Mouse (Mus musculus) hindlimb bud, embryonic 11.5 days (tissue): Measurements from ENCODE around the gene Stat3.

Experiments used
- DNase-seq: peaks from one replicate; pipeline ENCODE4 v3.0.0-alpha.2; 2012; ENCODE audit warnings: low read depth, low spot score; ENCODE audit errors: extremely low spot score

The Stat3 gene

DNA sequence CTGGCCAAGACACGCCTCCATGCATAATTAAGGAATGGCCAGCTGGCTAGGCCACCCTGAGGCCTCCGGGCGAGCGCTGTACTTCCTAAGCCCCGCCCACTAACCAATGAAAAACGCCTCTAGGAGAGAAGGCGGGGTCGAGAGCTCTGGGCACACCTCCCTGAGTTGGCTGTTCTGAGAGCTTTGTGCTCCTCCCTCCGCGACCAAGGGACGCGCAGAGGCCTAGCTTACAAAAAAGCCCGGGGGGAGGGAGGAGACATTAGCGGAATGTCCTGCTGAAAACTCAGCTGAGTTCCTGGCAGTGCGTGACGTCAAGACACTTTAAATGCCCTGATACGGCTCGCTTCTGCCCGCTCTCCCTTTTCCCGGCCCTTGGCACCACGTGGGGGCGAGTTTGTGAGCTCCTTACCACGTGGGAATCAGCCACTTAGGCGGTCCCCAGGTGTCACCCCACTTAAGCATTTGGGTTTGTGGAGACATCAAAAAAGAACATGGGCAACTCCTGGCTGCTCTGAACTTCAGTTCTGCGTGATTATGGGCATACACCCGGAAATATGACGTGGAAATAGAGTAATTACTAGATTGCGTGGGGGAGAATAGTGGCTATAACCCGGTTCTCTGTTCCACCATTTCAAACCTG is at the start of gene Stat3:
TSS of gene Stat3 (minus strand) at position 29 of the 640 bp plus-strand sequence.
- peak; percentile 100 for DNase-seq

DNA sequence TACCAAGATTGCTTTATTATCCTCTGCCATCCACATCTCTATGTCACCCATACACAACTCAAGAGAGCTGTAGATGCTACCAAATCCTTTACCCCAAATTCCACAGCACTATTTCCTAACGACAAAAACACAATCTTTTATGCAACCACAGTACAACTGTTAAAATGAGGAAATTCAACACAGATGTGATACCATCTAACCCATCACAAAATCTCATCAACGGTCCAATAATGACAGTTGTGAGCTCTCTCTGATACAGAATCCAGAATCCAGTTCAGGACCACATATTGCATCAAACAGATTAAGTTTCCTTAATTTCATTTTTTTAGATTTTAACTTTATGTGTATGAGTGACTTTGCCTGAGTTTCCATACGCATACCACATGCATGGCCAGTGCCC is 49.3 kb upstream of the Stat3 start:
- DNase-seq: no peak

DNA sequence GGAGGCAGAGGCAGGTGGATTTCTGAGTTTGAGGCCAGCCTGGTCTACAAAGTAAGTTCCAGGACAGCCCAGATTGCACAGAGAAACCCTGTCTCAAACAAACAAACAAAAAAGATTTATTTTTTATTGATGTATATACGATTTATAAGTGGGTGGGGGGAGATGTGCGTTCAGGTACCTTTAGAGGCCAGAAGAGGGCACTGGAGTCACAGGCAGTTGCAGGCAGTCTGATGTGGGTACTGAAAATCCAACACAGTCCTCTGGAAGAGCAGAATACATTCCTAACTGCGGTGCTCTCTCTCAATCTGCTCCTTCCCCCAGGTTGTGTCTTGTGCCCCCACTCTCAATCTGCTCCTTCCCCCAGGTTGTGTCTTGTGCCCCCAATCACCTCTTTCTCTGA is 46.3 kb upstream of the Stat3 start:
- no peak for DNase-seq

DNA sequence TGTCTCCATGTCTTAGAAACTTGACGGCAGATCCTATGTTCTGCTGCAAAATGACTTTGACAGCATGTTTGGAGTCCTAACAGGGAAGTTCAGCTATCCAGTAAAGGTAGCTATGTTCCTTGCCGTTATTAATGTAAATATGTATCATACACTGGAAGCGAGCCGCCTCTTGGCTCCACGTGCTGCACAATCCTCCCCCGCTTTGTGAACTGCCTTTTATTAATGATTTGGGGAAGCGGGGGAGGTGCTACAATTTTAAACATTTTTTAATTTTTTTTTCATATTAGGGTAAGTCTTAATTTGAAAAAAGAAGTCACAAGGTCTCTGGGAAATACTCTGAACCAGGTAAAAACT is 44.4 kb upstream of the Stat3 start:
- DNase-seq: no peak

DNA sequence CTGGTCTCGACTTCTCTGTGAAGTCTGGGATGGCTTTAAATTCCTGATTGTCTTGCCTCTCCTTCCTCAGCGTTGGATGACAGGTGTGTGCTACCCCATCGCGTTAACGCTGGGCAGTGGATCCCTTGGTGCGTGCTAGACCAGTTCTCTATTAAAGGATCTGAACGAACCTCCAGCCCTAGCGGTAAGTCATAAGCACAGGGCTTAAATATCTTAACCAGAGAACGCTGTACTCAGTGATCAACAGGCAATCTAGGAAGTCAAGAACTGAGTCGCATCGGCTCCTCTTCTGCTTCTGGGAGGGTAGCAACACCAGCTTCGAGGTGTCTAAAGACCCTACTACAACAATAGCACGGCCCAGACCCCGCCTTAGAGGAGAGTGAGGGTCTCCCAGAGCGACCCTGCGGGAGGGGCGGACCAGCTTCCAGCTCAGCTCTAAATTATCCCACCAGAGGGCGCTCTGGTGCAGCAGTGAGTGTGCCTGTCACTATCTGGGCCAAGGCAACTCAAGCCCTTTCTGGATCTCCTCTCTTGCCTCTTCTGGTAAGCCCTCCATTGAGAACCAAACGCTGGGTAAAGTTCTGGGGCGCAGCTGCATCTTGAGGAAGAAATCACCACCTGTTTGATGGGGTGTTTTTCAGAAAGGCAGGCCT is 43.9 kb upstream of the Stat3 start:
- DNase-seq: peak; percentile 82

DNA sequence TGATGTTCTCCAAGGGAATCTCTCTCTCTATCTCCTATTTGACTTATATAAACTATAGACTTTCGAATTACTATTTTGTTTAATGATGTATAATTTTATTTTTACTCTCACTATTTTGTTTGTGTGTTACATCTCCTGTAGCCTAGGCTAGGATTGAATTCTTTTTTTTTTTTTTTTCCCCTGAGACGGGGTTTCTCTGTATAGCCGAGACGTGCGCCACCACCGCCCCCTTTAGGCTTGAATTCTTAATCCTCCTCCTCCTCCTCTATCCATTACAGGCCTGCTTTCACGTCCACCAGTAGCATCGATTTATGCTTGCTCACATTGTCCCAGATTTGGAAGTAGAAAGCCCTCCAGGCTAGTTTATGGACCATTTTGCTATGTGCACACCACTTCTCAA is 42.7 kb upstream of the Stat3 start:
- no peak for DNase-seq

DNA sequence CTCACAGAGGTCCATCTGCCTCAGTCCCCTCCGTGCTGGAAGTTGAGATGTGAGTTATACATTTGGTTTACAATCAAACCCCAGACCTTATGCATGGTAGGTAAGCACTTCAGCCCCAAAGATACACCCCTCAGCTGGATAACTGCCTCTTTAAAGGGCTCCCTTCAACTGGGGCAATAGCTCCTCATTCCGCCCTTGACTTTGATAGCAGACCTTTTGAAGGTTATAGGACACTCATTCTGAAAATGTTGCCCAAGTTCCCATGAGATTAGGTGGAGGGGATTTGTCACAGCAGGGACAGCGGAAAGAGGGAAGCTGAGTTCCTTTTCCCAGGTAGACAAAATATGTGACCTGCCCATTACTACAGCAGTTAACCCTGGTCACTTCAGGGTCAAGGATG is 41.9 kb upstream of the Stat3 start:
- no peak for DNase-seq

DNA sequence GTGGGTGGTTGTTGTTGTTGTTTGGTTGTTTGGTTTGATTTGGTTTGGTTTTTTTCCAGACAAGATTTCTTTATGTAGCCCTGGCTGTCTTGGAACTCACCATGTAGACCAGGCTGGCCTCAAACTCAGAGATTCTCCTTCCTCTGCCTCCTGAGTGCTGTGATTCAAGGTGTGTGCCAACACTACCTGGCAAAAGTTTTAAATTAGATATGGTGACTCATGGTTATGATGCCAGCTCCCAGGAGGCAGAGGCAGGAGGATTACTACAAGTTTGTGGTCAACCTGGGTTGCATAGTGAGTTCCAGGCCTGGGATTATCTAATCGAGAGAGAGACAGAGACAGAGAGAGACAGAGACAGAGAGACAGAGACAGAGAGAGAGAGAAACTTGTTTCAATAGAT is 41.1 kb upstream of the Stat3 start:
- no peak for DNase-seq

DNA sequence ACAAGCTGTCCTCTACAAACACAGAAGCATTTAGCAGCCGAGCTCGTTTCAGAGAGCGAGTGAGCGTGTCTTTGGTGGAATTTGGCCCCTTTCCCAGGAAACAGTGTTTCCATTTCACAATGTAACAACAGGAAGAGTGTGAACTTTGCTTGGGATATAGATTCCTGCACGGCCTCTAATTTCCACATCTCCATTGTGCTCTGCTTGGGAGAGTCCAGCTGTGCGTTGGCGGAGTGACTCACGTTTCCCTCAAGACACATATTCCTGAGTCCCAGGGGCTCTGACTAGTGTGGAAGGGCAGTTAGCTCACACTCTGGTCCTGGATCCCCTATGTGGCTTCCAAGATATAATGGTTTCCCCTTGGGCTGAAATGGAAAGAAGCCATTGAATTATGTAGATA is 40.5 kb upstream of the Stat3 start:
- DNase-seq: no peak

DNA sequence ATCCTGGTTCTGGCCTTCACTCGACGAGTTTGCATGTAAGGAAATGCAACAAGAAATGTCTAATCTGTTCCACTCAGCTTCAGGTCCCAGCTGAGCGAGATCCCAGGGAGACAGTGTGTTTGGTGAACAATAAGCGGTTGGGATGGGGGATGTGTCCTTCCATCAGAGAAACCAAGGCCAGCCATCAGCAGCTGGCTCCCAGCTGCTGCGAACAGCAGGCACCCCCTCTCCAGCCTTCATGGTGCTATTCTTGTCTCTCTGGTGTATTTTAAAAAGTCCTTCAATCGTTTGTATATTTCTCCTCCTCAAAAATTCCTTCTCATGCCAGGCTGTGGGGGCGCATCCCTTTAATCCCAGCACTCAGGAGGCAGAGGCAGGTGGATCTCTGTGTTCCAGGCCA is 35.9 kb upstream of the Stat3 start:
- no peak for DNase-seq

DNA sequence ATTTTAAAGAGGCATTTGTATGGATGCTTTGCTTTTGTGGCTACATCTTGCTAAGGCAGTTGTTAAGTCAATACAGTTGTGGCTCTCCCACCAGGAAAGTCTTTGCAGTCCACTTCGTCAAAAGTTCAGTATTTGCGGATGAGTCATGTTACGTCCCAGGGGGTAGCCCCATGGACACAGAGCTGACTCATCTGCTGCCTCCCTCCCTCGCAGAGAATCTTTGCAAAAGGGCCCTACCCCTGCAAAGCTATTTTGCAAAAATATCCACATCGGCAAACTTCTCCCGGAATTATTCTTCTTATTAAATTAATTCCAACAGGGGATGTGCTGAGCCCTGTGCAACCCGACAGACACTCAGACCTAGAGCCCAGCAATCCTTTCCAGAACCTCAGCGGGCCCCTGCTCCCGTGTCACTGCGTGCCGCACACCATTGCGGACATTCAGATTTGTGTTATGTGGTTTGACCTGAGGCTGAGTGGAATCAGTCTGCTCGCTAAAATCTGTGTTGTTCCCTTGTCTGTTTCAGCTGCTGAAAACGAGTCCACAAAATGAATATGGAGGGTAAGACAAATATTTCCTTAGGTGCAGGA is 35.1 kb upstream of the Stat3 start:
- no peak for DNase-seq

DNA sequence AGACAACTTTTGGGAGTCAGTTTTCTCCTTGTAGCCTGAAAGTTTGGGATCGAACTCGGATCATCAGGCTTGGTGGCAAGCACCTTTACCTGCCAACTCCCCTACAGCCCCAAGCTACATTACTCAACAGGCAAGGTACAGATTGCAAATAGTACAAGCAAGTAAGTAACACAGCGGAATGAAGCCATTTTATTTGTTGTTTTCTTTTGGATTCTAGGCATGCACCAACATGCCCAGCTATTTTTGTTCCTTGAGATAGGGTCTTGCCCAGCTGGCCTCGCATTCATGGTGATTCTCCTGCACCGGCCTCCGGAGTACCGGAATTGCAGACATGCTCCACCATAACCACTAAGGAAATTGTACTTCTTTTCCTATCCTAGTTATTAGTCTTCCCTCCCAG is 33.9 kb upstream of the Stat3 start:
- DNase-seq: no peak

DNA sequence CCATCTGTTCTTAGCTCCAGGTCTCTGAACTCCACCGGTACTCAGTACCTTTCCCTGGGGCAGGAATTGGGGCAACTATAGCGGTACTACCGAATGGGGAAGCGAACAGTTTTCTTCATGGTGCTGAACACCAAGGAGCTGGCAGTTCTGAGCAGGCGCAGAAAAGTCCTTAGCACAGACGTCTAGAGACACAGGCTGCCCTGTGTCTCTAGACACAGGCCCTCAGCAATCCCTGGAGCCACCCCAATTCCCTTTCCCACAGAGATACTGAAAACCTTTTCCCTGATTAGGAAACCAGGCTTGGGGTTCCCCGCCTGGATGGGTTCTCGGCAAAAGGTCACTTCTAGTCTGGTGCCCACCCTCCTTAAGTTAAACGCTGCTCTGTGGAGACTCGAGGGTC is 32.1 kb upstream of the Stat3 start:
- no peak for DNase-seq

DNA sequence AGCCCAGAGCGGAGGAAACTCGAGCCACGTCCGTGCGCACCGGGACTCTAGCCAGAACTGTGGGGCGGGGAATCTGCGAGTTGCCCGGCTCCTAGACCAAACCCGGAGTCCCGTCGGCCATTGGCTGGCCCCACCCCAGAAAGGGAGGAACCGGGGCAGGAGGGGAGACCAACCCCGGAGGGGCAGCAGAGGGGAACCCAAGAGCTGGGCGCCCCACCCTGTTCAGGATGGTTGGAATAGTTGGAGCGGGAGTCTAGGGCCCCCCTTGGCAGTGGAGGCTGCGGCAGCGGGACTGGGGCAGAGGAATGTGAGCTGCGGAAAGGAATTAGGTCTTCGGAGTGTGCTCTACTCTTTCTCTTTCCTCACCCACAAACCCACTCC is 31.2 kb upstream of the Stat3 start, which contains the start of gene Cavin1:
TSS of gene Cavin1 (minus strand) at position 331 of the 381 bp plus-strand sequence.
- DNase-seq: no peak

DNA sequence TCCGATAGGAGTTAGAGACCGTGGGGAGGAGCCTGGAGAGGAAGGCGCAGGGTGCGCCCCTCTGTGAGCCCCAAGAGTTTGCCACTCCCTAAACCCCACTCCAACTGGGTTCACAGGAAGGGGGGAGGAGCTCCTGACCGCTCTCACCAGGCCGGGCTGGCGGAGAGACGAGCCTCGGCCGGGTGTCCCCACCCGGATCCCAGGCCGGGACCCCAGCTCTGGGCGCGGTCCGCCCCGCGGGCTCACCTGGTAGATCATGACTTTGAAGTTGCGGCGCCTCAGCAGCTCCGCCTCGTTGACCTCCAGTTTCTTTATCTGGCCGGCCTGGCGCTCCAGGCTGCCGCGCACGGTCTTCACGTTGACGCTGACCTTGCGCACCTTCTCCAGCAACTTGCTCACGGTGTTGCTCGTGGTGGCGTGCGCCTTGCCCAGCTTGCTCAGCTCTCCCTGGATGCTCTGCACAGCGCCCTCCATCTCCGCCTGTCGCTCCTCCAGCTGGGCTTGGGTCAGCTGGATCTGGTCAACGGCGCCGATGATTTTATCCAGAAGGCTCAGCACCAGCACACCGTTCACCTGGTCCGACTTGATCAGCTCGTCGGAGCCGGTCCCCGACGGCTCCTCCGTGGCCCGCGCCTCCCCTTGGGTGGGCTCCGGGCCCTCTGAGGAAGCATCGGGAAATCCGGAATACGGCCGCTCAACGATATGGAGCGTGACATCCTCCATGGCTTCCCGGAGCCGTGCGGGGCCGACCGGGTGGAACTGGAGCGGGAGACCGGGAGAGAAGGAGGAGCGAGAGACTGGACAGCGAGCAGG is 30.6 kb upstream of the Stat3 start:
- DNase-seq: no peak

DNA sequence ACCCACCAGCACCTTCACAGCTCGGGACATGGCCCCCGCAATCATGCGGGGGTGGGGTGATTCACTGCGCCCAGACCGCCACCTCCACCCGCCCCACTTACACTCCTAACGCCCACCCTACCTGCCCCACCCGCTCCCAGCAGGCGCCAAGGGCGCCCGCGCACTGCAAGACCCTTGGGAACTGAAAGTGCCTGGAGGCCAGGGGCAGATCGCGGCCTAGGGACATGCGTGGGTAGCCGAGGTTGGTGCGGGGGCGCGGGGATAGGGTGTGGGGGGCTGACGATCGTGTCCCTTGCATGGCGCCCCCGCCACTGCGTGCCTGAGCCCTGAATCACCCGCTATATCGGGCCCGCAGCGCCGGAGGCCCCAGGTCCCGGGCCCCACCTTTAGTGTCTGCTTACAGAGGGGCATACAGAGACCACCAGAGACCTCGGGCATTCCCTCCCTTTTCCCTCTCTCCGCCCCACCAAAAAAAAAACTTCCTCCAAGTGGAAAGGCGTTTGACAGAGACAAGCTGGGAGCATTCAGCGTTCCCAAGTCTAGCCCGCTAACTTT is 29.9 kb upstream of the Stat3 start:
- DNase-seq: no peak

DNA sequence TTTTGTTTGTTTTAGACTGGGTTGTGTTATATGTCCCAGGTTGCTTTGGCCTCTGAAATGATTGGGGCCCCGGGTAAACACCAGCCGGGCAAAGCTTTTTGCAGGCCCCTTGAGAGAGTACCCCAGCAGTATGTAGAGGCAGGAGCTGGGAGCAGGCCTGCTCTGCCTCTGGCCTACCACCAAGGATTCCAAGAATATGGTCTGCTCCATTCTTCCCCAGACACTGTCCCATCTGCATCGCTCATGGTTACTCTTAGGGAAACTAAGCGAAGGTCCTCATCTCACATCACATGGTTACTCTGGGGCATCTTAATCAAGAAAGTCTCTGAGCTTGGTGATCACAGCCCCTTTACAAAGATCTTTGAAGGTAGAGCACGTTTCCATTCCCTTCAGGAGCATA is 29.2 kb upstream of the Stat3 start:
- DNase-seq: no peak

DNA sequence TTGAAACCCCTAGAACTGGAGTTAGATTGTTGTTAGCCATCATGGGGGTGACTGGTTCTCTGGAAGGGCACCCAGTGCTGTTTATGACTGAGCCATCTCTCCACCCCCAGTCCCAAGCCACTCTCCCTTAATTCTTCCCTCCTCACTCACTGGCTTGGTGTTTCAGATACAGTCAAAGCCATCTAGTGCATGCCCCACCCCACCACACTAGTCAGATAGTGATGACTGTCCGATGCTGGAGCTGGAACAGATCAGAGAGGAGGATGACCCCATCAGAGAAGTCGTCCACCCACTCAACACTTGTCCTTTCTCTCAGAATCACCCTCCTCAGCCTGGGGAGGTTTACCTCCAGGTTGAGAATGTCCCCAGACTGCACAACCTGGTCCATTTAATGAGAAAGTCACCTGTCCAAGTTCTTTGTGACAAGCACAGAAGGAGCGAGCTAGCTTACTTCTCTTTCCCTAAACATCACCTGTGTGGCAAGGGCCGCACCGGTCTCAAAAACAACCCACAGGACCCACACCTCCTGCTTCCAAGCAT is 28.6 kb upstream of the Stat3 start:
- DNase-seq: no peak

DNA sequence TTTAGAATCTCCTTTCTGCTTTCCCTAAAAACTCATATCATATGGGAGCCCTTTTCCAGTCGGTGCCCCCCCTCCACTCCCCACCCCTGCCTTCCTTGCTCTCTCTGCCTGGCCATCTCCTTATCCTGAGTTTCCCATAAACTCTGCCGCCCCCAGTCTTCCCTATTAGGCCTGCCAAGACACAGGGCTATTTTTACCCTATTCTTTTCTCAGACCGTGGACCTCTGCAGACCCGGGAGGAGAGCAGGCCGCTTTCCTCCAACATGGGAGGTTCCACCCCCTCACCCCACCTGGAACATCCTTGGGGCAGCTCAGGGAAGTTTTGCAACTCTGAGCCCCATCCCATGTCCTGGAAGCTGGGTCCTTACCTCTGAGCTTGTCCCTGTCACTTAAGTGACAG is 28.0 kb upstream of the Stat3 start:
- DNase-seq: no peak

DNA sequence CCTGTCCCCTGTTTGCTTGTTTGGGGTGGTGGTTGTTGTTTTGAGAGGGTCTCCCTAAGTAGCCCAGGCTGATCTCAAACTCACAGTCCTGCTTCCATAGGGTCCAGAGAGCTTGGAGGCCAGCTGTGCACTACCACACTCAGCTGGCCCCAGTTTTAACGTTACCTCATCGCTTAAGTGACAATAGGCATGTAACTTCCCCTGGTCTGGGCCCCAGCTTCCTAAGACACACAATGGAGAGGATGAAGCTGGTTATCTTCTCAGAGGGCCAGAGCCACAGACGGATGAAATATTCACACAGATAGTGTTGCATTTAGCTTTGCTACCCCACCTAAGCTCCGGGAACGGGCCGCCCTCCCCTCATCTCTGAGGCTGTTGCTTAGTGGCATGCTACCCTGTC is 26.4 kb upstream of the Stat3 start:
- no peak for DNase-seq

DNA sequence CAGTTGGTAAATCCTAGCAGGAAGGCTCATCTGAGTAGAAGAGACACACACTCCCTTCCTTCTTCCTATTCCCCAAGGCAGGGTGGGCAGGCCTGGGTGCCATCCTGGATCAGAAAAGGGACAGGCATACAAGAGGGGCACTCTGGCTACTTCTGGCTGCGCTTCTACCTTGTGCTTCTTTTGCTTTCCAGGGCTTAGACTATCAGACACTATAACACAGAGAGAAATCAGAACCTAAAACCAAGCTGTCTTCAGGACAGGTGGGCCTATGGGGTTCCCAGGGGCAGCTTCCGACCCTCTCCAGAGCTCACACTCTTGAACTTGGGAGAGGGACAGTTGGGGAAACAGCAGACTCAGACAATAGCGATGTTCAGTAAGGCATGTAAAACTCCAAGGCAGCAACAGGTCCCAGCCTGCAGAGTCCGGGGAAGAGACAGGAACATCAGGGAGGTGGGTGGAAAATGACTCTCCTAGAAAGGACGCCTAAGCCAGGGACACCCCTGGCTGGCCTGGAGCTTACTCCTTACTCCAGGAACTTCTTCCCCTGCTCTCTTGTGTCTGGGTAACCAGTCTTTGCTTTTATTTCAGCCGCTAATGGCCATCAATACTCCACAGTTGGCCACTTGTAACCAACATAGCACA is 25.7 kb upstream of the Stat3 start:
- no peak for DNase-seq
